Mouse (Mus musculus): ENCODE measurements at regions not wholly inside any gene's neighbourhood (a gene's known extent, or its start where the extent isn't known, plus 50 kb on each side); places are given as distances from the start of the nearest gene placed in this dataset.

DNA sequence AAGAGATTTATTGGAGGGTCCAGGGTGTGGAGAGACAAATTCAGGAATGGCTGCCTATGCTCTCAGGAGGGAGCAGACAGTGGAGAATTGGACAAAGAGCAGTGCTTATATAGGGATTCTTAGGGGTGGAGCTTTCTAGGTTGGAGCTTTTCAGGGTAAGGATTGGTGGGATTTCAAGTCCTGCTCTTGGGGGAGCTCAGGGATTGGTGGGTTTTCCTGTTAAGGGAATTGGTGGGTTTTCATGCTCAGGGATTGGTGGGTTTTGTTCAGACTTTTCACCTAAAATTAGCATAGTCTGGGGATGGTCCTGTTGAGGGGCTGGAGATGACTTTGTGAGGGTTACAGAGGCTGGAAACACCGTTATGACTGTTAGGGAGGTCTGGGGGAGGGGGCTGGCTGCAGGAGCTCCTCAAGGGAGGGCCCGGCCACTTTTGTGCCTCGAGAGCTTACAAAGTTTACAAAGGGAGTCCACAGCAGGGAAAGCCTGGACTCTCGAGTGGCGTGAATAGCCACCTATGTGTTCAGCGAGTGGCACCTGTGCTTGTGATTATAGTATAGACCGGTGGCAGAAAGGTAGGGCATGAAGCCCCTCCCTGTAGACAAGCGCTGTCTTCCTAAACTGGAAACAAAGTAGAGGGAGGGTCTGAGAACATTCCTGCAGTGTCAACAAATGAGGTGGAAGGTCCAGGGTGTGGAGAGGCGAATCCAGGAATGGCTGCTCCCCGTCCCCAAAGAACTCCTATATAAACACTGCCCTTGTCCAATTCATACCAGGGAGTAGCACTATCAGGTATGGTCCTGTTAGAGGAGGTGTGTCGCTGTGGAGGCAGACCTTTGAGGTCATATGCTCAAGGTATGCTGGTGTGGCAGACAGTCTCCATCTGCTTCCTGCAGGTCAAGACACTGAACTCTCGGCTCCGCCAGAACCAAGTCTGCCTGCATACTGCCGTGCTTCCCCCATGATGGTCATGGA lies 278.1 kb upstream of the Zfp64 start:
- no peak overlapping the region for H3K27ac ChIP-seq (ENCODE audit: insufficient read depth, low read depth)
- TF ChIP-seq SMC3 (IDR thresholded peaks at IDR 0.05; ENCODE audit: low read depth, low read length): no peak
- no peak for TF ChIP-seq ZNF384 (IDR thresholded peaks at IDR 0.05; ENCODE audit: low read depth, low read length)
- DNase-seq (ENCODE audit: extremely low read depth): no peak
- in situ Hi-C loops (cut with MboI; ENCODE audit: low pct_ligation_motif_present, low pct_unique_long_range_greater_than_20kb, low sequenced_read_pairs) (no loop called here), dilution Hi-C loops (cut with MboI; ENCODE audit: extremely low pct_ligation_motif_present, extremely low pct_unique_long_range_greater_than_20kb, low sequenced_read_pairs) (no loop called here)
- no peaks in the 10 kb centered on the region for H3K79me2 ChIP-seq (replicated peaks; ENCODE audit: control insufficient read depth, extremely low read depth, insufficient read depth, poor library complexity, severe bottlenecking)
- no peak overlapping the region for H3K9ac ChIP-seq (ENCODE audit: insufficient read depth, low read depth)
- no peak overlapping the region for H3K4me2 ChIP-seq (ENCODE audit: insufficient read depth, low read depth, poor library complexity, severe bottlenecking)
- no peaks in the 10 kb centered on the region for H3K36me3 ChIP-seq (replicated peaks in 1 of 2; ENCODE audit: control insufficient read depth in 1 of 2, insufficient read depth in 1 of 2, low read length in 1 of 2)
- no peaks in the 10 kb centered on the region for H3K27me3 ChIP-seq (replicated peaks)
- peaks cover 70% of the 10 kb centered on the region for H3K9me3 ChIP-seq (replicated peaks; ENCODE audit: low read length)
- H3K4me1 ChIP-seq (ENCODE audit: control insufficient read depth in 1 of 2, insufficient read depth in 2 of 2): no peaks in the 10 kb centered on the region
- H3K4me3 ChIP-seq (replicated peaks in 1 of 3; ENCODE audit: low read depth in 2 of 3, low read length in 2 of 3, poor library complexity in 1 of 3): no peak overlapping the region

- Histone ChIP-seq H3K9me3 (replicated peaks; ENCODE audit: low read length) (peaks cover 85% of the 10 kb centered on the region), H3K27me3 (replicated peaks) (no peaks in the 10 kb centered on the region), H3K36me3 (replicated peaks in 1 of 2; ENCODE audit: control insufficient read depth in 1 of 2, insufficient read depth in 1 of 2, low read length in 1 of 2) (no peaks in the 10 kb centered on the region), H3K4me2 (ENCODE audit: insufficient read depth, low read depth, poor library complexity, severe bottlenecking) (no peak overlapping the region), H3K4me1 (ENCODE audit: control insufficient read depth in 1 of 2, insufficient read depth in 2 of 2) (no peaks in the 10 kb centered on the region), H3K9ac (ENCODE audit: insufficient read depth, low read depth) (no peak overlapping the region), H3K4me3 (replicated peaks in 1 of 3; ENCODE audit: low read depth in 2 of 3, low read length in 2 of 3, poor library complexity in 1 of 3) (no peak overlapping the region), H3K79me2 (replicated peaks; ENCODE audit: control insufficient read depth, extremely low read depth, insufficient read depth, poor library complexity, severe bottlenecking) (no peaks in the 10 kb centered on the region), H3K27ac (ENCODE audit: insufficient read depth, low read depth) (no peak overlapping the region)
- DNase-seq (ENCODE audit: extremely low read depth): no peak
- in situ Hi-C loops (cut with MboI; ENCODE audit: low pct_ligation_motif_present, low pct_unique_long_range_greater_than_20kb, low sequenced_read_pairs): no loop called here
- dilution Hi-C loops (cut with MboI; ENCODE audit: extremely low pct_ligation_motif_present, extremely low pct_unique_long_range_greater_than_20kb, low sequenced_read_pairs): no loop called here
- no peak for TF ChIP-seq E2F4 (IDR thresholded peaks at IDR 0.05; ENCODE audit: insufficient replicate concordance, low read depth, low read length)
- no peak for TF ChIP-seq MYC (IDR thresholded peaks at IDR 0.05; ENCODE audit: low read depth, low read length)
- TF ChIP-seq CTCF (conservative IDR thresholded peaks at IDR 0.05 in 1 of 2, IDR thresholded peaks at IDR 0.05 in 1 of 2; ENCODE audit: low read depth in 2 of 2, low read length in 2 of 2): no peak
Measured at GRCm38 (mm10) chr2:169222264-169222663, 266.9 kb upstream of the Zfp64 start.

DNA sequence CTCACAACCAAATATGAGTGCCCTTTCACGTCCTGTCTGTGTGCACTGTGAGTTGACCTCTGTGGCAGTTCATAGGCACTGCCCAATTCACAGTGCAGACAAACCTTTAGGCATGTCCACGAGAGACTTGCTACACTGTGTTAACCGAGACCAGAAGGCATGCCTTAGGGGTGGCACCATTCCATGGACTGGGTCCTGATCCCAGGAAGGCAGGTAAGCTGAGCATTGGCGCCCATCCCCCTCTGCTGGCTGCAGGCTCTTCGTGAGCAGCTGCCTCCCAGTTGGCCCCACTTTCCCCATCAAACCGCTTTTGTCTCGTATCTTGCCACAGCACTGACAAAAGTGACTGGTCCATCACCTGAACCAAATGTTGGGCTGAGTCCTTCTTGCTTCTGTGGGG lies 265.8 kb upstream of the Zfp64 start:
- H3K4me2 ChIP-seq (ENCODE audit: insufficient read depth, low read depth, poor library complexity, severe bottlenecking): no peak overlapping the region
- in situ Hi-C loops (cut with MboI; ENCODE audit: low pct_ligation_motif_present, low pct_unique_long_range_greater_than_20kb, low sequenced_read_pairs) (no loop called here), dilution Hi-C loops (cut with MboI; ENCODE audit: extremely low pct_ligation_motif_present, extremely low pct_unique_long_range_greater_than_20kb, low sequenced_read_pairs) (no loop called here)
- H3K27me3 ChIP-seq (replicated peaks): no peaks in the 10 kb centered on the region
- H3K79me2 ChIP-seq (replicated peaks; ENCODE audit: control insufficient read depth, extremely low read depth, insufficient read depth, poor library complexity, severe bottlenecking): no peaks in the 10 kb centered on the region
- no peaks in the 10 kb centered on the region for H3K36me3 ChIP-seq (replicated peaks in 1 of 2; ENCODE audit: control insufficient read depth in 1 of 2, insufficient read depth in 1 of 2, low read length in 1 of 2)
- no peak overlapping the region for H3K9ac ChIP-seq (ENCODE audit: insufficient read depth, low read depth)
- TF ChIP-seq PAX5 (IDR thresholded peaks at IDR 0.05; ENCODE audit: low read length) (no peak), RCOR1 (conservative IDR thresholded peaks at IDR 0.05; ENCODE audit: low read depth, low read length) (no peak), MYC (IDR thresholded peaks at IDR 0.05; ENCODE audit: low read depth, low read length) (no peak), BHLHE40 (IDR thresholded peaks at IDR 0.05; ENCODE audit: low read depth, low read length) (no peak), ETS1 (conservative IDR thresholded peaks at IDR 0.05; ENCODE audit: low read depth, low read length) (no peak), MAX (IDR thresholded peaks at IDR 0.05; ENCODE audit: low read length) (no peak), USF1 (IDR thresholded peaks at IDR 0.05; ENCODE audit: low read depth, low read length) (no peak), JUND (conservative IDR thresholded peaks at IDR 0.05; ENCODE audit: low read depth, low read length) (no peak)
- no peak for DNase-seq (ENCODE audit: extremely low read depth)
- H3K27ac ChIP-seq (ENCODE audit: insufficient read depth, low read depth): no peak overlapping the region
- H3K4me1 ChIP-seq (ENCODE audit: control insufficient read depth in 1 of 2, insufficient read depth in 2 of 2): no peaks in the 10 kb centered on the region
- peaks cover 86% of the 10 kb centered on the region for H3K9me3 ChIP-seq (replicated peaks; ENCODE audit: low read length)
- H3K4me3 ChIP-seq (replicated peaks in 1 of 3; ENCODE audit: low read depth in 2 of 3, low read length in 2 of 3, poor library complexity in 1 of 3): no peak overlapping the region

All from CH12.LX (cell line).